Mouse (Mus musculus) lung, postnatal 25 days (tissue): ENCODE measurements around the gene Txnip.
"Not testable (repeated sequence)": the region's sequence is repeated elsewhere in the genome, so short reads cannot be mapped to it uniquely, and the experiment has no call there.

ENCODE experiments used
- DNase-seq: peaks from one replicate; pipeline ENCODE4 v3.0.0; 2022; ENCODE audit warnings: low spot score

Txnip gene

GRCm38 (mm10) chr3:96557694-96558093 lies at the start of gene Txnip:
Gene Txnip, plus strand, starts transcription at chr3:96557957.
- DNase-seq = peak; percentile 100

- not testable (repeated sequence) for DNase-seq
These were observed 49.8 kb upstream of the Txnip start for GRCm38 (mm10) chr3:96507966-96508365.

- no peak for DNase-seq
These were observed 37.6 kb upstream of the Txnip start for GRCm38 (mm10) chr3:96520171-96520570.

GRCm38 (mm10) chr3:96522149-96522548 lies 35.6 kb upstream of the Txnip start:
- no peak for DNase-seq

- no peak for DNase-seq
These were observed 33.5 kb upstream of the Txnip start for GRCm38 (mm10) chr3:96524028-96524810.

- DNase-seq = no peak
These were observed 32.8 kb upstream of the Txnip start, which contains the start of gene Hfe2 for GRCm38 (mm10) chr3:96524914-96525313. Gene Hfe2, plus strand, starts transcription at chr3:96525172.

- no peak for DNase-seq
These were observed 31.6 kb upstream of the Txnip start for GRCm38 (mm10) chr3:96526013-96526762.

- DNase-seq = no peak
These were observed 30.8 kb upstream of the Txnip start for GRCm38 (mm10) chr3:96526864-96527542.

GRCm38 (mm10) chr3:96528506-96528905 lies 29.3 kb upstream of the Txnip start:
- DNase-seq = no peak

GRCm38 (mm10) chr3:96532050-96532449 lies 25.7 kb upstream of the Txnip start:
- no peak for DNase-seq

GRCm38 (mm10) chr3:96534300-96534699 lies 23.5 kb upstream of the Txnip start:
- DNase-seq = no peak

- DNase-seq = no peak
These were observed 18.4 kb upstream of the Txnip start for GRCm38 (mm10) chr3:96539316-96539715.

GRCm38 (mm10) chr3:96540740-96541139 lies 17.0 kb upstream of the Txnip start:
- DNase-seq = no peak

- DNase-seq = no peak
These were observed 16.3 kb upstream of the Txnip start for GRCm38 (mm10) chr3:96541328-96542078.

GRCm38 (mm10) chr3:96542554-96542953 lies 15.2 kb upstream of the Txnip start:
- DNase-seq = no peak

GRCm38 (mm10) chr3:96543345-96543744 lies 14.4 kb upstream of the Txnip start:
- DNase-seq = no peak

- no peak for DNase-seq
These were observed 12.2 kb upstream of the Txnip start for GRCm38 (mm10) chr3:96545565-96545964.

- no peak for DNase-seq
These were observed 10.9 kb upstream of the Txnip start for GRCm38 (mm10) chr3:96546880-96547279.

- DNase-seq = peak; percentile 81
These were observed 10.3 kb upstream of the Txnip start for GRCm38 (mm10) chr3:96547389-96547960.

GRCm38 (mm10) chr3:96548824-96549223 lies 8.9 kb upstream of the Txnip start:
- no peak for DNase-seq

- DNase-seq = no peak
These were observed 8.4 kb upstream of the Txnip start for GRCm38 (mm10) chr3:96549346-96549745.

- peak; percentile 88 for DNase-seq
These were observed 6.6 kb upstream of the Txnip start for GRCm38 (mm10) chr3:96551203-96551602.
